Mouse (Mus musculus) neutrophil, adult 83 days (primary cell): ENCODE measurements around the gene Irak1bp1. TPM values are rescaled to one million over a fixed set of nuclear protein-coding genes. Genes with fewer than 3 reads are reported as not detected.

Source experiments
- total RNA-seq, 2 experiments: library from RNA; stranded (reverse); gene quantifications; one replicate each; pipeline ENCODE4 v1.2.4; 2023

The Irak1bp1 gene
- under 1 TPM; 0.26 to 0.35 TPM for total RNA-seq

DNA sequence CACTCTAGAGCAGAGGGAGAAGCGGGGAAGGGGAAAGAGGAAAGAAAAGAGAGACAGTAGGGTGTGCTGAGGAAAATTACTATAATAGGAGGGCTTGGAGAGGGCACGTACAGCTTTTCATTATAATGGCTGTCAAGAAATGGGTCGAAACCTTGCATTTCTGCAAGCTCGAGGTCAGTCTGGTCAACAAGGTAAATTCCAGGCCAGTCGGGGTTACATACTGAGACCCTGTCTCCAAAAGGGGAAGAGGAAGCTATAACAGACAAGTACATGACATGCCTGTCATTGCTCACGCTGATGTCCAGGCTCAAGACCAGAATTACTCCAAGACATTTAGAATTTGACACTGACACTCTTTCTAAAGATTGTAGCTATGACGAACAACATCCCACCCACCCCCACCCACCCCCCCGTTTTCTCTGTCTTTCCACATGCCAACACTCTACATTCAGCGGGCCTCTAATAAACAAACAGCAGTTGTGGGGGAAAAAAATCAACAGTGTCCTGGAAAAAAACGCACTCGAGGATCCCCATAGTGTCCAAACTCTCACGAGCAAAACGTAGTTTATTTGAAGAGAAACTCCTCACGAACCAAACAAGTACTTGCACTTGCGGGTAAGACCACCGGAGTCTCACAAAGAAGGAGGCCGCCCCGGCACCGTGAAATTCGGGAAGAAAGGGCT, at the start of gene Irak1bp1:
TSS of gene Irak1bp1 (plus strand) at position 534 of the 683 bp plus-strand sequence.

Other genes with a start within 250 kb of the Irak1bp1 start
- 100 to 1,000 TPM in 1 of 2 experiments, 10 to 100 TPM in 1; 89.8 to 111 TPM for gene Phip, start 146.0 kb downstream of the Irak1bp1 start, total RNA-seq